Mouse (Mus musculus): ENCODE measurements around the gene Rgs8.

GRCm38 (mm10) chr1:153679147-153679546 is 26.3 kb downstream of the Rgs8 start:
- no peak for TF ChIP-seq CTCF (IDR thresholded peaks at IDR 0.05; ENCODE audit: low read depth)
- TF ChIP-seq EP300 (IDR thresholded peaks at IDR 0.05; ENCODE audit: low read depth) = 0 out of 2 replicates have a peak, but pooled peaks have one; percentile 15

Data from liver, embryonic 14.5 days (tissue).